Comparison of ENCODE assay signal across 8 mouse cellular contexts in genomic region chr5:138186950-138187638, GRCm38 (mm10). TPM values are rescaled to one million over a fixed set of nuclear protein-coding genes. Genes with fewer than 3 reads are reported as not detected.
DNase-seq lines count a peak whose midpoint lies in the region; ATAC-seq and TF ChIP-seq lines count a peak whose summit lies in the region.

TSS of gene Taf6 (minus strand) at chr5:138187451.
TSS of gene Cnpy4 (plus strand) at chr5:138187485.

- no peak for TF ChIP-seq EP300 in ES-Bruce4 (IDR thresholded peaks at IDR 0.05; ENCODE audit: insufficient read depth, low read depth, low read length)
- TF ChIP-seq EP300 in stomach, postnatal 0 days (optimal IDR thresholded peaks at IDR 0.05) = peak; percentile 100

- intact Hi-C loops in heart, postnatal 10 days (cut with DNase I) = no loop called here

- peak; percentile 85 for TF ChIP-seq POLR2A in ES-Bruce4 (IDR thresholded peaks at IDR 0.05; ENCODE audit: insufficient read depth, low read length)

- peak within 1 kb of the TSS; percentile 95 for H3K4me3 ChIP-seq in ES-Bruce4 (ENCODE audit: low read depth, low read length)
- peak within 1 kb of the TSS; percentile 85 for H3K4me3 ChIP-seq in forebrain, embryonic 13.5 days
- peak within 1 kb of the TSS; percentile 86 for H3K4me3 ChIP-seq in liver, embryonic 16.5 days (ENCODE audit: low read depth, low read length)
- peak within 1 kb of the TSS; percentile 73 for H3K4me3 ChIP-seq in neural tube, embryonic 12.5 days
- H3K4me3 ChIP-seq in stomach, postnatal 0 days (ENCODE audit: low read depth, low read length) = peak within 1 kb of the TSS; percentile 83

- peak within 1 kb of the TSS; percentile 74 for H3K4me2 ChIP-seq in forebrain, embryonic 13.5 days
- H3K4me2 ChIP-seq in liver, embryonic 16.5 days (ENCODE audit: low read depth, low read length) = peak within 1 kb of the TSS; percentile 78
- peak within 1 kb of the TSS; percentile 72 for H3K4me2 ChIP-seq in neural tube, embryonic 12.5 days (replicated peaks)
- peak within 1 kb of the TSS; percentile 78 for H3K4me2 ChIP-seq in stomach, postnatal 0 days (replicated peaks; ENCODE audit: low read depth)

- WGBS in forebrain, embryonic 13.5 days = under 1% methylated on average over 31 of the region's 31 CpGs
- under 1% methylated on average over 31 of the region's 31 CpGs for WGBS in liver, embryonic 16.5 days (ENCODE audit: insufficient replicate concordance)
- under 1% methylated on average over 31 of the region's 31 CpGs for WGBS in neural tube, embryonic 12.5 days
- WGBS in stomach, postnatal 0 days = 0% methylated on average over 31 of the region's 31 CpGs

- peak; percentile 70; the same call in 1 of the 2 replicates for ATAC-seq in cerebellum, adult (ENCODE audit: insufficient number of reproducible peaks, low FRiP score, low TSS enrichment)
- ATAC-seq in forebrain, embryonic 13.5 days = peak; percentile 85
- peak; percentile 86 for ATAC-seq in liver, embryonic 16.5 days (ENCODE audit: low read depth)
- peak; percentile 84 for ATAC-seq in neural tube, embryonic 12.5 days (ENCODE audit: low FRiP score, low read depth)
- ATAC-seq in stomach, postnatal 0 days (ENCODE audit: low FRiP score, low TSS enrichment) = peak; percentile 84

- peak within 1 kb of the TSS; percentile 2; the same call in 1 of the 2 replicates for H3K27ac ChIP-seq in ES-Bruce4 (ENCODE audit: insufficient read depth, low read length)
- peak within 1 kb of the TSS; percentile 65 for H3K27ac ChIP-seq in forebrain, embryonic 13.5 days
- H3K27ac ChIP-seq in liver, embryonic 16.5 days (ENCODE audit: low read length) = peak within 1 kb of the TSS; percentile 78
- H3K27ac ChIP-seq in neural tube, embryonic 12.5 days = no peak within 1 kb of the TSS
- H3K27ac ChIP-seq in stomach, postnatal 0 days (replicated peaks) = peak within 1 kb of the TSS; percentile 81

- DNase-seq in heart, postnatal 10 days = peak; percentile 90 to 92
- peak; percentile 87 to 92 for DNase-seq in kidney, postnatal 4 days
- peak; percentile 85 for DNase-seq in stomach, postnatal 0 days (ENCODE audit: low spot score)

- H3K9ac ChIP-seq in ES-Bruce4 (ENCODE audit: low read depth, poor library complexity, severe bottlenecking) = peak within 1 kb of the TSS; percentile 71
- peak within 1 kb of the TSS; percentile 79 for H3K9ac ChIP-seq in forebrain, embryonic 13.5 days
- peak within 1 kb of the TSS; percentile 89 for H3K9ac ChIP-seq in liver, embryonic 16.5 days (ENCODE audit: low read depth, low read length)
- H3K9ac ChIP-seq in neural tube, embryonic 12.5 days = peak within 1 kb of the TSS; percentile 73
- peak within 1 kb of the TSS; percentile 76 for H3K9ac ChIP-seq in stomach, postnatal 0 days (ENCODE audit: low read length)

- H3K27me3 ChIP-seq in ES-Bruce4 (ENCODE audit: control insufficient read depth, insufficient read depth, low read length, poor library complexity, severe bottlenecking) = no peaks in the 10 kb centered on the region
- no peaks in the 10 kb centered on the region for H3K27me3 ChIP-seq in forebrain, embryonic 13.5 days
- no peaks in the 10 kb centered on the region for H3K27me3 ChIP-seq in liver, embryonic 16.5 days (ENCODE audit: control insufficient read depth, insufficient read depth, low read depth, low read length)
- no peaks in the 10 kb centered on the region for H3K27me3 ChIP-seq in neural tube, embryonic 12.5 days (replicated peaks)
- no peaks in the 10 kb centered on the region for H3K27me3 ChIP-seq in stomach, postnatal 0 days (ENCODE audit: control insufficient read depth, insufficient read depth, low read length)

- no peaks in the 10 kb centered on the region for H3K9me3 ChIP-seq in ES-Bruce4 (replicated peaks; ENCODE audit: control insufficient read depth, insufficient read depth, low read length, poor library complexity, severe bottlenecking)
- H3K9me3 ChIP-seq in forebrain, embryonic 13.5 days (replicated peaks) = no peaks in the 10 kb centered on the region
- no peaks in the 10 kb centered on the region for H3K9me3 ChIP-seq in liver, embryonic 16.5 days (replicated peaks; ENCODE audit: control insufficient read depth, low read length)
- H3K9me3 ChIP-seq in neural tube, embryonic 12.5 days = no peaks in the 10 kb centered on the region
- no peaks in the 10 kb centered on the region for H3K9me3 ChIP-seq in stomach, postnatal 0 days (ENCODE audit: control insufficient read depth, low read length)

- TF ChIP-seq CTCF in ES-Bruce4 (IDR thresholded peaks at IDR 0.05; ENCODE audit: low read depth, low read length) = no peak
- TF ChIP-seq CTCF in stomach, postnatal 0 days (IDR thresholded peaks at IDR 0.05; ENCODE audit: low read depth) = no peak

- no peaks in the 10 kb centered on the region for H3K4me1 ChIP-seq in ES-Bruce4 (ENCODE audit: control insufficient read depth, insufficient read depth, low read length)
- peaks cover 21% of the 10 kb centered on the region for H3K4me1 ChIP-seq in forebrain, embryonic 13.5 days
- H3K4me1 ChIP-seq in liver, embryonic 16.5 days (ENCODE audit: control insufficient read depth, low read depth, low read length) = peaks cover 17% of the 10 kb centered on the region
- peaks cover 16% of the 10 kb centered on the region for H3K4me1 ChIP-seq in neural tube, embryonic 12.5 days
- no peaks in the 10 kb centered on the region for H3K4me1 ChIP-seq in stomach, postnatal 0 days (replicated peaks; ENCODE audit: control insufficient read depth, insufficient read depth)

- peaks cover 10% of the 10 kb centered on the region for H3K36me3 ChIP-seq in ES-Bruce4 (ENCODE audit: control insufficient read depth, insufficient read depth, low read length, poor library complexity, severe bottlenecking)
- peaks cover 47% of the 10 kb centered on the region for H3K36me3 ChIP-seq in forebrain, embryonic 13.5 days (ENCODE audit: poor library complexity, severe bottlenecking)
- H3K36me3 ChIP-seq in liver, embryonic 16.5 days (ENCODE audit: control insufficient read depth, insufficient read depth) = peaks cover 16% of the 10 kb centered on the region; the same call in 1 of the 2 replicates
- H3K36me3 ChIP-seq in neural tube, embryonic 12.5 days = peaks cover 44% of the 10 kb centered on the region
- peaks cover 6% of the 10 kb centered on the region for H3K36me3 ChIP-seq in stomach, postnatal 0 days (ENCODE audit: control insufficient read depth, insufficient read depth, low read length)

RNA-seq across cellular contexts. Expression of gene Taf6, which starts in this region (rescaled TPM):
- polyA plus RNA-seq in ES-Bruce4 (2011; ENCODE audit: insufficient read depth, insufficient read length, low read depth, missing spikeins) = 51.6 and 55.4 TPM in 2 replicates
- polyA plus RNA-seq in forebrain, embryonic 13.5 days (2015; fragmentation: Nextera tagmentation; extraction: Ambion mirVana) = 115 and 121 TPM in 2 replicates
- 10 to 100 TPM; 24.4 to 27.6 TPM for total RNA-seq in heart, postnatal 10 days (2021)
- 32.6 and 32.9 TPM in 2 replicates for polyA plus RNA-seq in liver, embryonic 16.5 days (2015; fragmentation: Nextera tagmentation; extraction: Ambion mirVana)
- polyA plus RNA-seq in neural tube, embryonic 12.5 days (2016; fragmentation: Nextera tagmentation; extraction: Ambion mirVana) = 102 and 112 TPM in 2 replicates
- 27.1 and 27.7 TPM in 2 replicates for polyA plus RNA-seq in stomach, postnatal 0 days (2015; fragmentation: Nextera tagmentation; extraction: Ambion mirVana)

RNA-seq across cellular contexts. Expression of gene Cnpy4, which starts in this region (rescaled TPM):
- polyA plus RNA-seq in ES-Bruce4 (2011; ENCODE audit: insufficient read depth, insufficient read length, low read depth, missing spikeins) = 22.7 and 24.3 TPM in 2 replicates
- 48.1 and 48.2 TPM in 2 replicates for polyA plus RNA-seq in forebrain, embryonic 13.5 days (2015; fragmentation: Nextera tagmentation; extraction: Ambion mirVana)
- 10 to 100 TPM in 1 of 2 experiments, 1 to 10 TPM in 1; 9.2 to 10.1 TPM for total RNA-seq in heart, postnatal 10 days (2021)
- polyA plus RNA-seq in liver, embryonic 16.5 days (2015; fragmentation: Nextera tagmentation; extraction: Ambion mirVana) = 12.0 and 13.6 TPM in 2 replicates
- polyA plus RNA-seq in neural tube, embryonic 12.5 days (2016; fragmentation: Nextera tagmentation; extraction: Ambion mirVana) = 44.3 and 46.8 TPM in 2 replicates
- polyA plus RNA-seq in stomach, postnatal 0 days (2015; fragmentation: Nextera tagmentation; extraction: Ambion mirVana) = 18.6 and 20.0 TPM in 2 replicates
